Mouse (Mus musculus): ENCODE measurements around the gene Plxnc1.

- TF ChIP-seq CTCF (IDR thresholded peaks at IDR 0.05; ENCODE audit: borderline replicate concordance, extremely low read depth, insufficient read depth, insufficient read length) (no peak), POLR2A (IDR thresholded peaks at IDR 0.05; ENCODE audit: borderline replicate concordance, extremely low read depth, insufficient read depth, insufficient read length, poor library complexity, severe bottlenecking) (no peak)
Observed at GRCm38 (mm10) chr10:94808275-94808674, 136.4 kb downstream of the Plxnc1 start.
